Mouse (Mus musculus): ENCODE results near the gene Cfap74.
A peak's percentile ranks its signal among the peaks of the same experiment; 100 is the strongest.

Gene Cfap74

GRCm38 (mm10) chr4:155409058-155409776 is at the start of gene Cfap74:
Gene Cfap74 (plus strand): TSS chr4:155409190.
- peak; percentile 81 for DNase-seq

- DNase-seq, result peak; percentile 28
Observed at GRCm38 (mm10) chr4:155359560-155360464, 49.2 kb upstream of the Cfap74 start.

- no peak for DNase-seq
Observed at GRCm38 (mm10) chr4:155360856-155361255, 48.1 kb upstream of the Cfap74 start.

GRCm38 (mm10) chr4:155361303-155361791 is 47.6 kb upstream of the Cfap74 start, which contains the start of gene Prkcz:
Gene Prkcz (minus strand): TSS chr4:155361361.
- peak; percentile 96 for DNase-seq

GRCm38 (mm10) chr4:155362443-155362842 is 46.5 kb upstream of the Cfap74 start:
- no peak for DNase-seq

GRCm38 (mm10) chr4:155366784-155367183 is 42.2 kb upstream of the Cfap74 start:
- no peak for DNase-seq

- DNase-seq, result no peak
Observed at GRCm38 (mm10) chr4:155367739-155368138, 41.3 kb upstream of the Cfap74 start.

- DNase-seq, result peak; percentile 89
Observed at GRCm38 (mm10) chr4:155368684-155369083, 40.3 kb upstream of the Cfap74 start.

- no peak for DNase-seq
Observed at GRCm38 (mm10) chr4:155370737-155371715, 38.0 kb upstream of the Cfap74 start.

- DNase-seq, result no peak
Observed at GRCm38 (mm10) chr4:155371797-155372735, 36.9 kb upstream of the Cfap74 start.

GRCm38 (mm10) chr4:155381974-155382373 is 27.0 kb upstream of the Cfap74 start:
- peak; percentile 14 for DNase-seq

GRCm38 (mm10) chr4:155382752-155383151 is 26.2 kb upstream of the Cfap74 start:
- DNase-seq, result no peak

GRCm38 (mm10) chr4:155383326-155383725 is 25.7 kb upstream of the Cfap74 start:
- peak; percentile 66 for DNase-seq

- no peak for DNase-seq
Observed at GRCm38 (mm10) chr4:155387166-155387565, 21.8 kb upstream of the Cfap74 start.

- DNase-seq, result no peak
Observed at GRCm38 (mm10) chr4:155395471-155395870, 13.5 kb upstream of the Cfap74 start.

GRCm38 (mm10) chr4:155396751-155397150 is 12.2 kb upstream of the Cfap74 start:
- peak; percentile 93 for DNase-seq

- DNase-seq, result peak; percentile 74
Observed at GRCm38 (mm10) chr4:155397511-155398221, 11.3 kb upstream of the Cfap74 start, which contains the start of gene Gabrd. Gene Gabrd (minus strand): TSS chr4:155398112.

- DNase-seq, result no peak
Observed at GRCm38 (mm10) chr4:155398222-155398540, 10.8 kb upstream of the Cfap74 start.

GRCm38 (mm10) chr4:155401121-155401520 is 7.9 kb upstream of the Cfap74 start:
- peak; percentile 63 for DNase-seq

GRCm38 (mm10) chr4:155402489-155402888 is 6.5 kb upstream of the Cfap74 start:
- no peak for DNase-seq

- DNase-seq, result no peak
Observed at GRCm38 (mm10) chr4:155408695-155409057, 314 bp upstream of the Cfap74 start.

All from cerebellum, adult 11 months (tissue).